Mouse (Mus musculus): ENCODE results near the gene Defb21.

DNA sequence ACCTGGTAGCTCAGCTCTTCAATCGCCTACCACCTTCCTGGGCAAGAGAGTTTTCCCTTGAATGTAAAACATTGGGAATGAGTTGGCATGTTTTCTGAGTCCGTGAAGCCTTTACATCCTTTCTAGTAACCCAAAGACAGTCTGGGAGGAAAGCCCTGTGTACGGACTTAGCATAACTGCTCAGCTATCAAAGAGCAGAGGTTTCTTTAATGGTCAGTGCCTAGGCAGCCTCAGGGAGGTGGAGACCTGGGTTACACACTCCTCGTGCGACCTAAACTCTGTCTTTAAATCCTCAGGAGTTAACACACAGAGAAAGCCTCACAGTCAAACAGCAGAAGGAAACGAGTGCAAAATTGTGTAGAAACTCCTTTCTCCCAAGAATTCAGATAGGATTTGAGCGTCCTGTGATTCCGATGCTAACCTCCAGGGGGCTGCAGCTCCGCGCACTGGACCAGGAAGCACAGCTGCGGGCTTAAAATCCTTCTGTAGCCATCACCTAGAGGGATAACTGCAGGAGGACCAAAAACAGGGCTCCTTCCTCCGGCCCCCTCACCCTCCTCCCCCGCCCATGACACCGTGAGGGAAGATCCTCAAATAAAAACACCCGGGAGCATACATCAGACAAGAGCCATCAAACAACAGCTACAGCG is 18.6 kb upstream of the Defb21 start:
- TF ChIP-seq CTCF (IDR thresholded peaks at IDR 0.05; ENCODE audit: borderline replicate concordance, control insufficient read depth, extremely low read depth, insufficient read depth, low read length, poor library complexity), result peak; percentile 72; the same call in 1 of the 2 replicates
- TF ChIP-seq POLR2A (IDR thresholded peaks at IDR 0.05; ENCODE audit: control insufficient read depth, extremely low read depth, insufficient read depth, low read length, poor library complexity), result no peak

Measured in thymus, adult 2 months (tissue).